Mouse (Mus musculus): ENCODE results near the gene Klhl42. TPM values are rescaled to one million over a fixed set of nuclear protein-coding genes. Genes with fewer than 3 reads are reported as not detected.

The Klhl42 gene
- polyA plus RNA-seq, 1 experiment from 2014 or later, result 1.6 TPM

- no peaks in the 10 kb centered on the region for H3K36me3 ChIP-seq (replicated peaks; ENCODE audit: insufficient read depth, low read length)
- no peaks in the 10 kb centered on the region for H3K4me1 ChIP-seq (ENCODE audit: insufficient read depth)
- H3K27ac ChIP-seq (ENCODE audit: low read depth), result no peak overlapping the region
- TF ChIP-seq EP300 (IDR thresholded peaks at IDR 0.05; ENCODE audit: low read depth) (no peak), CTCF (IDR thresholded peaks at IDR 0.05; ENCODE audit: low read depth) (no peak)
- DNase-seq (no peak), ATAC-seq (no peak)
- H3K4me3 ChIP-seq (ENCODE audit: low read depth, low read length), result no peak overlapping the region
- H3K4me2 ChIP-seq (ENCODE audit: low read depth, low read length), result no peak overlapping the region
- H3K9me3 ChIP-seq (ENCODE audit: low read length), result no peaks in the 10 kb centered on the region
- no peaks in the 10 kb centered on the region for H3K27me3 ChIP-seq (ENCODE audit: insufficient read depth, low read length)
- no peak overlapping the region for H3K9ac ChIP-seq (replicated peaks)
Observed at GRCm38 (mm10) chr6:147151839-147152238, 60.7 kb downstream of the Klhl42 start.

- Histone ChIP-seq H3K4me2 (ENCODE audit: low read depth, low read length) (no peak overlapping the region), H3K9ac (replicated peaks) (no peak overlapping the region), H3K4me3 (ENCODE audit: low read depth, low read length) (no peak overlapping the region), H3K36me3 (replicated peaks; ENCODE audit: insufficient read depth, low read length) (no peaks in the 10 kb centered on the region), H3K4me1 (ENCODE audit: insufficient read depth) (no peaks in the 10 kb centered on the region), H3K27ac (ENCODE audit: low read depth) (no peak overlapping the region), H3K9me3 (ENCODE audit: low read length) (no peaks in the 10 kb centered on the region), H3K27me3 (ENCODE audit: insufficient read depth, low read length) (no peaks in the 10 kb centered on the region)
- no peak for TF ChIP-seq EP300 (IDR thresholded peaks at IDR 0.05; ENCODE audit: low read depth)
- no peak for TF ChIP-seq CTCF (IDR thresholded peaks at IDR 0.05; ENCODE audit: low read depth)
- ATAC-seq (no peak), DNase-seq (no peak)
- 43% methylated on average over 7 of the region's 7 CpGs for WGBS (ENCODE audit: insufficient replicate concordance)
Observed at GRCm38 (mm10) chr6:147155085-147155484, 63.9 kb downstream of the Klhl42 start.

- no peak overlapping the region for H3K4me3 ChIP-seq (ENCODE audit: low read depth, low read length)
- H3K27me3 ChIP-seq (ENCODE audit: insufficient read depth, low read length), result no peaks in the 10 kb centered on the region
- H3K36me3 ChIP-seq (replicated peaks; ENCODE audit: insufficient read depth, low read length), result no peaks in the 10 kb centered on the region
- H3K27ac ChIP-seq (ENCODE audit: low read depth), result no peak overlapping the region
- no peak overlapping the region for H3K9ac ChIP-seq (replicated peaks)
- 42% methylated on average over 5 of the region's 5 CpGs for WGBS (ENCODE audit: insufficient replicate concordance)
- no peak for TF ChIP-seq CTCF (IDR thresholded peaks at IDR 0.05; ENCODE audit: low read depth)
- no peak for TF ChIP-seq EP300 (IDR thresholded peaks at IDR 0.05; ENCODE audit: low read depth)
- no peak for DNase-seq
- H3K4me1 ChIP-seq (ENCODE audit: insufficient read depth), result no peaks in the 10 kb centered on the region
- H3K4me2 ChIP-seq (ENCODE audit: low read depth, low read length), result no peak overlapping the region
- ATAC-seq, result no peak
- H3K9me3 ChIP-seq (ENCODE audit: low read length), result no peaks in the 10 kb centered on the region
Observed at GRCm38 (mm10) chr6:147161818-147162584, 70.8 kb downstream of the Klhl42 start.

Other genes with a start within 250 kb of the Klhl42 start
- not detected in 2 replicates for gene Smco2, start 241.3 kb upstream of the Klhl42 start, polyA plus RNA-seq (2015; fragmentation: Nextera tagmentation; extraction: Ambion mirVana)
- 8.9 and 11.3 TPM in 2 replicates for gene Ppfibp1, start 202.9 kb upstream of the Klhl42 start, polyA plus RNA-seq (2015; fragmentation: Nextera tagmentation; extraction: Ambion mirVana)
- 0.05 TPM in 1 of 2 replicates, not detected in the other for gene 1700034J05Rik, start 137.0 kb upstream of the Klhl42 start, polyA plus RNA-seq (2015; fragmentation: Nextera tagmentation; extraction: Ambion mirVana)
- 0.14 and 0.19 TPM in 2 replicates for gene Rep15, start 58.8 kb upstream of the Klhl42 start, polyA plus RNA-seq (2015; fragmentation: Nextera tagmentation; extraction: Ambion mirVana)
- gene Mrps35, start 48.6 kb upstream of the Klhl42 start, polyA plus RNA-seq (2015; fragmentation: Nextera tagmentation; extraction: Ambion mirVana), result 59.3 and 62.5 TPM in 2 replicates
- 0.15 TPM in 1 of 2 replicates, not detected in the other for gene Mansc4, start 4.3 kb upstream of the Klhl42 start, polyA plus RNA-seq (2015; fragmentation: Nextera tagmentation; extraction: Ambion mirVana)
- gene Pthlh, start 172.8 kb downstream of the Klhl42 start, polyA plus RNA-seq (2015; fragmentation: Nextera tagmentation; extraction: Ambion mirVana), result not detected in 2 replicates